Mouse (Mus musculus): Measurements from ENCODE around the gene Zeb2. TPM values are rescaled to one million over a fixed set of nuclear protein-coding genes. Genes with fewer than 3 reads are reported as not detected.

Zeb2 gene
- total RNA-seq, 4 experiments from 2014 or later = 131 to 156 (median 144) TPM

GRCm38 (mm10) chr2:45060202-45060601 lies 57.0 kb downstream of the Zeb2 start:
- DNase-seq = no peak

GRCm38 (mm10) chr2:45059599-45059998 lies 57.6 kb downstream of the Zeb2 start:
- no peak for DNase-seq

- no peak for DNase-seq
Observed at GRCm38 (mm10) chr2:45059010-45059409, 58.2 kb downstream of the Zeb2 start.

- no peak for DNase-seq
Observed at GRCm38 (mm10) chr2:45058183-45058582, 59.0 kb downstream of the Zeb2 start.

GRCm38 (mm10) chr2:45056856-45057562 lies 60.2 kb downstream of the Zeb2 start:
- DNase-seq = no peak

- DNase-seq = no peak
Observed at GRCm38 (mm10) chr2:45055926-45056325, 61.3 kb downstream of the Zeb2 start.

GRCm38 (mm10) chr2:45055034-45055615 lies 62.1 kb downstream of the Zeb2 start:
- no peak for DNase-seq

- DNase-seq = no peak
Observed at GRCm38 (mm10) chr2:45054070-45055025, 62.8 kb downstream of the Zeb2 start.

GRCm38 (mm10) chr2:45052587-45052986 lies 64.6 kb downstream of the Zeb2 start:
- DNase-seq = no peak

GRCm38 (mm10) chr2:45051321-45051720 lies 65.9 kb downstream of the Zeb2 start:
- DNase-seq = no peak

- DNase-seq = no peak
Observed at GRCm38 (mm10) chr2:45049923-45050322, 67.3 kb downstream of the Zeb2 start.

GRCm38 (mm10) chr2:45049279-45049678 lies 67.9 kb downstream of the Zeb2 start:
- peak; percentile 42 for DNase-seq

GRCm38 (mm10) chr2:45040706-45041312 lies 76.4 kb downstream of the Zeb2 start:
- no peak for DNase-seq

- DNase-seq = no peak
Observed at GRCm38 (mm10) chr2:45039503-45039902, 77.7 kb downstream of the Zeb2 start.

GRCm38 (mm10) chr2:45028091-45028638 lies 89.0 kb downstream of the Zeb2 start:
- no peak for DNase-seq

- DNase-seq = no peak
Observed at GRCm38 (mm10) chr2:45017186-45017800, 99.9 kb downstream of the Zeb2 start.

- no peak for DNase-seq
Observed at GRCm38 (mm10) chr2:45013325-45013724, 103.9 kb downstream of the Zeb2 start.

GRCm38 (mm10) chr2:45012676-45013075 lies 104.5 kb downstream of the Zeb2 start:
- DNase-seq = no peak

- DNase-seq = no peak
Observed at GRCm38 (mm10) chr2:45010701-45011100, 106.5 kb downstream of the Zeb2 start.

GRCm38 (mm10) chr2:44999906-45000305 lies 117.3 kb downstream of the Zeb2 start:
- DNase-seq = no peak

- no peak for DNase-seq
Observed at GRCm38 (mm10) chr2:44998710-44999109, 118.5 kb downstream of the Zeb2 start.

- no peak for DNase-seq
Observed at GRCm38 (mm10) chr2:44981646-44982045, 135.5 kb downstream of the Zeb2 start.

Measured in adrenal gland, adult 8-10 months (tissue).